22 mouse cellular contexts compared by ENCODE assay signal in the genomic region with DNA sequence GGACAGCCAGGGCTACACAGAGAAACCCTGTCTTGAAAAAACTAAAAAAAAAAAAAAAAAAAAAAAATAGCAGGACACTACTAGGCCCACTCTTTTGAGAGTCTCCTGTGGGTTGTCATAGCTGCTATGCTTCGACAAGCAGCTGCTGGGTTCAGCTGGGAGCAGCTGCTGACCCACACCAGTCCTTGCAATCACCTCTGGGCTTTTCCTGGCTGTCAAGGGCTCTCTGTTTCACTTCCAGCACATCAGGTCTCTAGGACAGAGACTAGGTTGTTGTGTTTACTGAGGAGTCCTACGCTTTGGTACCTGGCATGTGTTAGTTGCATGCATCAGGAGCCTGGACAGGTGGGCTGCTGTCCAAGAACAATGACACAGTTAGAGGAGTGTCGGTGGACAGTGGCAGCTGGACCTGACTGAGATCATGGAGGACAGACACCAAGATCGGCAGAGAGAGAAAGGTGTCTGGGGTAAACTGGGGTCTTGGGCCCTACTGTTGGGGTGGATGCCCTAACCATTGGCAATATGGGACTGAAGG. TPM values are rescaled to one million over a fixed set of nuclear protein-coding genes. Genes with fewer than 3 reads are reported as not detected.
DNase-seq lines count a peak whose midpoint lies in the region; ATAC-seq and TF ChIP-seq lines count a peak whose summit lies in the region.
"Had no signal": no experiment of that assay in that cellular context is flagged by ENCODE, and none has a peak within 500 bp of the region (broad histone marks: within the 10 kb centered on the region; RNA-seq: fewer than 3 reads in every experiment).

No protein-coding gene starts in this region.

- H3K4me3 ChIP-seq in heart, embryonic 10.5 days = no peak overlapping the region
- no peak overlapping the region for H3K4me3 ChIP-seq in liver, embryonic 16.5 days (ENCODE audit: low read depth, low read length)
- H3K4me3 ChIP-seq in liver, embryonic 12.5 days = no peak overlapping the region
- H3K4me3 ChIP-seq in lung, postnatal 0 days (ENCODE audit: low read depth, low read length) = no peak overlapping the region
- H3K4me3 ChIP-seq: forebrain, embryonic 10.5 days; forebrain, embryonic 13.5 days; heart, embryonic 12.5 days; heart, embryonic 15.5 days had no signal

- H3K4me1 ChIP-seq in heart, embryonic 10.5 days = peaks cover 12% of the 10 kb centered on the region; the same call in 1 of the 2 replicates
- H3K4me1 ChIP-seq in liver, embryonic 16.5 days (ENCODE audit: control insufficient read depth, low read depth, low read length) = no peaks in the 10 kb centered on the region; the same call in 1 of the 2 replicates
- H3K4me1 ChIP-seq in liver, embryonic 12.5 days = peaks cover 22% of the 10 kb centered on the region
- peaks cover 5% of the 10 kb centered on the region; the same call in 1 of the 2 replicates for H3K4me1 ChIP-seq in lung, postnatal 0 days (ENCODE audit: insufficient read depth, low read depth, low read length)
- H3K4me1 ChIP-seq: heart, embryonic 12.5 days; heart, embryonic 15.5 days had no signal

- H3K36me3 ChIP-seq in heart, embryonic 10.5 days = peaks cover 16% of the 10 kb centered on the region
- H3K36me3 ChIP-seq in liver, embryonic 16.5 days (ENCODE audit: control insufficient read depth, insufficient read depth) = no peaks in the 10 kb centered on the region; the same call in 1 of the 2 replicates
- peaks cover 8% of the 10 kb centered on the region; the same call in 1 of the 2 replicates for H3K36me3 ChIP-seq in liver, embryonic 12.5 days
- no peaks in the 10 kb centered on the region for H3K36me3 ChIP-seq in lung, postnatal 0 days (ENCODE audit: insufficient read depth, low read length)

- no peak for ATAC-seq in liver, embryonic 16.5 days (ENCODE audit: low read depth)
- no peak for ATAC-seq in liver, embryonic 12.5 days
- ATAC-seq in lung, postnatal 0 days = peak; percentile 55
- ATAC-seq: CD4-positive, CD25-positive, alpha-beta regulatory T cell, adult 4 months; forebrain, embryonic 13.5 days; forebrain, embryonic 16.5 days; inflammation-experienced regulatory T-cells, adult 6 months had no signal

- H3K9ac ChIP-seq in liver, embryonic 16.5 days (ENCODE audit: low read depth, low read length) = no peak overlapping the region
- H3K9ac ChIP-seq in liver, embryonic 12.5 days = no peak overlapping the region
- no peak overlapping the region for H3K9ac ChIP-seq in lung, postnatal 0 days (replicated peaks; ENCODE audit: low read depth)
- H3K9ac ChIP-seq: forebrain, embryonic 13.5 days; heart, embryonic 12.5 days; heart, embryonic 15.5 days; hindbrain, embryonic 14.5 days had no signal

- TF ChIP-seq EP300 in lung, postnatal 0 days (IDR thresholded peaks at IDR 0.05) = no peak

- H3K4me2 ChIP-seq in liver, embryonic 16.5 days (ENCODE audit: low read depth, low read length) = no peak overlapping the region
- no peak overlapping the region for H3K4me2 ChIP-seq in liver, embryonic 12.5 days
- H3K4me2 ChIP-seq in lung, postnatal 0 days (replicated peaks; ENCODE audit: low read depth, low read length) = no peak overlapping the region
- H3K4me2 ChIP-seq: forebrain, embryonic 13.5 days; heart, embryonic 12.5 days; heart, embryonic 15.5 days; hindbrain, embryonic 14.5 days had no signal

- H3K27ac ChIP-seq in heart, embryonic 10.5 days = no peak overlapping the region
- peak overlapping the region; percentile 25 for H3K27ac ChIP-seq in liver, embryonic 16.5 days (ENCODE audit: low read length)
- no peak overlapping the region for H3K27ac ChIP-seq in liver, embryonic 12.5 days
- peak overlapping the region; percentile 38; the same call in 1 of the 2 replicates for H3K27ac ChIP-seq in lung, postnatal 0 days (ENCODE audit: low read length)
- H3K27ac ChIP-seq: forebrain, embryonic 10.5 days; forebrain, embryonic 13.5 days; heart, embryonic 15.5 days; hindbrain, embryonic 14.5 days; hindbrain, postnatal 0 days had no signal

- no peak for TF ChIP-seq CTCF in lung, postnatal 0 days (IDR thresholded peaks at IDR 0.05)

- no peaks in the 10 kb centered on the region for H3K27me3 ChIP-seq in heart, embryonic 10.5 days (ENCODE audit: insufficient read depth, poor library complexity, severe bottlenecking)
- H3K27me3 ChIP-seq in liver, embryonic 16.5 days (ENCODE audit: control insufficient read depth, insufficient read depth, low read depth, low read length) = no peaks in the 10 kb centered on the region
- H3K27me3 ChIP-seq in liver, embryonic 12.5 days (replicated peaks) = no peaks in the 10 kb centered on the region
- no peaks in the 10 kb centered on the region for H3K27me3 ChIP-seq in lung, postnatal 0 days (replicated peaks; ENCODE audit: insufficient read depth, low read length)
- H3K27me3 ChIP-seq: forebrain, embryonic 13.5 days; heart, embryonic 12.5 days; heart, embryonic 15.5 days had no signal

- no peaks in the 10 kb centered on the region for H3K9me3 ChIP-seq in heart, embryonic 10.5 days
- H3K9me3 ChIP-seq in liver, embryonic 16.5 days (replicated peaks; ENCODE audit: control insufficient read depth, low read length) = no peaks in the 10 kb centered on the region
- no peaks in the 10 kb centered on the region for H3K9me3 ChIP-seq in liver, embryonic 12.5 days (replicated peaks)
- H3K9me3 ChIP-seq in lung, postnatal 0 days (ENCODE audit: low read length) = no peaks in the 10 kb centered on the region
- H3K9me3 ChIP-seq: forebrain, embryonic 10.5 days; forebrain, embryonic 13.5 days; heart, embryonic 15.5 days had no signal

- DNase-seq in heart, adult 11 months = peak; percentile 93
- DNase-seq in heart, embryonic 10.5 days (ENCODE audit: low spot score) = no peak
- DNase-seq in lung, postnatal 0 days (ENCODE audit: low spot score) = peak; percentile 55
- no peak for DNase-seq in lung, adult 18-20 months
- DNase-seq: adrenal gland, adult 8-10 months; adrenal gland, postnatal 25 days; cerebellum, adult 18-20 months; cerebellum, adult 9-10 months; cerebellum, postnatal 14 days; gastrocnemius, postnatal 14 days; heart, postnatal 4 days had no signal

- WGBS in heart, embryonic 10.5 days = 89% methylated on average over 4 of the region's 4 CpGs
- 66% methylated on average over 4 of the region's 4 CpGs for WGBS in liver, embryonic 16.5 days (ENCODE audit: insufficient replicate concordance)
- WGBS in liver, embryonic 12.5 days (ENCODE audit: insufficient replicate concordance) = 69% methylated on average over 4 of the region's 4 CpGs
- 58% methylated on average over 4 of the region's 4 CpGs for WGBS in lung, postnatal 0 days

RNA-seq across cellular contexts. Expression of gene Slc25a47, which starts 13.7 kb away (rescaled TPM):
- 7.0 and 7.3 TPM in 2 replicates for polyA plus RNA-seq in heart, embryonic 10.5 days (2016; fragmentation: Nextera tagmentation; extraction: Ambion mirVana)
- polyA plus RNA-seq in liver, embryonic 16.5 days (2015; fragmentation: Nextera tagmentation; extraction: Ambion mirVana) = 25.4 and 32.5 TPM in 2 replicates
- polyA plus RNA-seq in liver, embryonic 12.5 days (2016; fragmentation: Nextera tagmentation; extraction: Ambion mirVana) = 2.4 and 2.7 TPM in 2 replicates
- polyA plus RNA-seq in lung, postnatal 0 days (2015; fragmentation: Nextera tagmentation; extraction: Ambion mirVana) = 8.5 TPM in 2 replicates

RNA-seq across cellular contexts. Expression of gene Slc25a29, which starts 13.9 kb away (rescaled TPM):
- 5.5 and 6.8 TPM in 2 replicates for polyA plus RNA-seq in heart, embryonic 10.5 days (2016; fragmentation: Nextera tagmentation; extraction: Ambion mirVana)
- polyA plus RNA-seq in liver, embryonic 16.5 days (2015; fragmentation: Nextera tagmentation; extraction: Ambion mirVana) = 1.7 TPM in 2 replicates
- polyA plus RNA-seq in liver, embryonic 12.5 days (2016; fragmentation: Nextera tagmentation; extraction: Ambion mirVana) = 1.6 and 1.8 TPM in 2 replicates
- polyA plus RNA-seq in lung, postnatal 0 days (2015; fragmentation: Nextera tagmentation; extraction: Ambion mirVana) = 14.9 and 19.7 TPM in 2 replicates

RNA-seq across cellular contexts. Expression of gene Wdr25, which starts 43.9 kb away (rescaled TPM):
- 7.1 and 8.4 TPM in 2 replicates for polyA plus RNA-seq in heart, embryonic 10.5 days (2016; fragmentation: Nextera tagmentation; extraction: Ambion mirVana)
- polyA plus RNA-seq in liver, embryonic 16.5 days (2015; fragmentation: Nextera tagmentation; extraction: Ambion mirVana) = 1.3 and 3.1 TPM in 2 replicates
- 5.2 and 5.3 TPM in 2 replicates for polyA plus RNA-seq in liver, embryonic 12.5 days (2016; fragmentation: Nextera tagmentation; extraction: Ambion mirVana)
- 4.8 and 7.3 TPM in 2 replicates for polyA plus RNA-seq in lung, postnatal 0 days (2015; fragmentation: Nextera tagmentation; extraction: Ambion mirVana)

RNA-seq across cellular contexts. Expression of gene Wars, which starts 44.4 kb away (rescaled TPM):
- 96.2 and 103 TPM in 2 replicates for polyA plus RNA-seq in heart, embryonic 10.5 days (2016; fragmentation: Nextera tagmentation; extraction: Ambion mirVana)
- 22.8 and 25.7 TPM in 2 replicates for polyA plus RNA-seq in liver, embryonic 16.5 days (2015; fragmentation: Nextera tagmentation; extraction: Ambion mirVana)
- 58.8 and 61.7 TPM in 2 replicates for polyA plus RNA-seq in liver, embryonic 12.5 days (2016; fragmentation: Nextera tagmentation; extraction: Ambion mirVana)
- polyA plus RNA-seq in lung, postnatal 0 days (2015; fragmentation: Nextera tagmentation; extraction: Ambion mirVana) = 84.0 and 84.3 TPM in 2 replicates

RNA-seq across cellular contexts. Expression of gene Yy1, which starts 56.8 kb away (rescaled TPM):
- 11.8 and 17.5 TPM in 2 replicates for polyA plus RNA-seq in heart, embryonic 10.5 days (2016; fragmentation: Nextera tagmentation; extraction: Ambion mirVana)
- polyA plus RNA-seq in liver, embryonic 16.5 days (2015; fragmentation: Nextera tagmentation; extraction: Ambion mirVana) = 6.6 and 8.2 TPM in 2 replicates
- polyA plus RNA-seq in liver, embryonic 12.5 days (2016; fragmentation: Nextera tagmentation; extraction: Ambion mirVana) = 13.1 and 14.6 TPM in 2 replicates
- polyA plus RNA-seq in lung, postnatal 0 days (2015; fragmentation: Nextera tagmentation; extraction: Ambion mirVana) = 13.7 and 16.2 TPM in 2 replicates

Comparison
In these comparisons a context has a peak if more than half of its experiments do, and no peak if none do; other contexts are left out.
1. DNase-seq: peak in heart, adult 11 months (single experiment) and lung, postnatal 0 days (single experiment); none in heart, embryonic 10.5 days (single experiment) and lung, adult 18-20 months (0 of 2).
2. H3K27ac ChIP-seq: peak in liver, embryonic 16.5 days (single experiment) and lung, postnatal 0 days (single experiment); none in heart, embryonic 10.5 days (single experiment) and liver, embryonic 12.5 days (single experiment).